Mouse (Mus musculus) kidney, adult 18-20 months (tissue): Measurements from ENCODE around the gene Mpc2.

Source experiments
- DNase-seq: peaks from one replicate; pipeline ENCODE4 v3.0.0; 2021

Mpc2 gene

GRCm38 (mm10) chr1:165506303-165506702 is 45.9 kb downstream of the Mpc2 start:
- DNase-seq: no peak

GRCm38 (mm10) chr1:165510161-165510560 is 49.7 kb downstream of the Mpc2 start:
- peak; percentile 26 for DNase-seq

GRCm38 (mm10) chr1:165520716-165521115 is 60.3 kb downstream of the Mpc2 start:
- no peak for DNase-seq
